Mouse (Mus musculus) lung, adult 2 months (tissue): Measurements from ENCODE around the gene Pelp1.

ENCODE experiments used
- CTCF ChIP-seq: fragments of 200-500 bp; IDR thresholded peaks from 2 replicates; pipeline ENCODE4 v1.5.1; 2011; ENCODE audit warnings: mild to moderate bottlenecking, low read length, control low read depth; ENCODE audit not compliant: insufficient read depth
- POLR2A ChIP-seq: fragments of 200-500 bp; IDR thresholded peaks from 2 replicates; pipeline ENCODE4 v1.6.1; 2011; ENCODE audit warnings: low read depth, mild to moderate bottlenecking, control low read depth, low read length, borderline replicate concordance; ENCODE audit errors: extremely low read depth

DNA sequence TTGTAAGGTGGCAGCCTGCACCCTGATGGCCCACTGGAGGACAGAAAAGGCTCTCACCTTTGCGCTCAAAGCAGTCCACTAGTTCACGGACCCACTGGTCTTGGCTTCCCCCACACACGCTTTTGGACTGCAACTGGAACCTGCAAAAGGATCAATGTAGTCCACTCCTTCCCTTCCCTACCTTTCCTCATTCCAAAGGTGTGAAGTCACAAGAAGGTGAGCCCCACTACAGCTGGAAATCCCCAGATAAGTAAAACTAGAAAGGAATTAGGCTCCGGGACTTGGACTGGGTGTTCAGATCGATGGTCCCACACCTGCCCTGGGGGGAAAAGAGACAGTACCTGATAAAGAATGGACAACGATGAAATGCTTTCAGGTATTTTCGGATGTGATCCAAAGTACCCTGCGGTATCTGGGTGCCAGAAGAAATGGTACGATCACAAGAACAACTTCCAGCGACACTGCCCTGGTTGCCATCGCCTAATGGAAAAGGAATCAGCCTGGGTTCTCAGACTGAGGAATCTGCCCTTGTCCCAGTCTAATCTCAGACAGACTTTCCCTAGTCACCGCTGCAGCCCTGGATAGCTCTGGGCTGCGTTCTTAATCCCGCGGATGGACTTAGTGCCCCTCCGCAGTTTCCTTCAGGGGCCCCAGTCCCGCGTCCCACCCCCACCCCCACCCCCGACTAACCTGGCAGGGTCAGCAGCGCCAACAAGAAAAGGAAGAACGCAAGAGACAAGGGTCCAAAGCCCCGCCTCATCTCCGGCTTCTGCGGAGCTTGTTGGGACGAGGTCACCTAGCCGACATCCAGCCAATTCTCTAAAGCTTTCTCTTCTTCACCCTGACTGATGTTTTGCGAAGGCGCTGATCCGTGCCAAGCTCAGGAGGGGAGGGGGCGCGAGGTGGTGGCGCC, 49.1 kb upstream of the Pelp1 start, which contains the start of gene Zmynd15:
- TF ChIP-seq POLR2A (peak; percentile 13; the same call in 1 of the 2 replicates), CTCF (no peak)
